Mouse (Mus musculus) spleen, embryonic (tissue): ENCODE results near the gene Zc3h18.

Experiments used
- CTCF ChIA-PET: fragments of 350-600 bp; sonication (Branson Sonifier 250); formaldehyde crosslinking; loops from one replicate; lab custom pipeline; 2022; lab: Charles Lee

The Zc3h18 gene

DNA sequence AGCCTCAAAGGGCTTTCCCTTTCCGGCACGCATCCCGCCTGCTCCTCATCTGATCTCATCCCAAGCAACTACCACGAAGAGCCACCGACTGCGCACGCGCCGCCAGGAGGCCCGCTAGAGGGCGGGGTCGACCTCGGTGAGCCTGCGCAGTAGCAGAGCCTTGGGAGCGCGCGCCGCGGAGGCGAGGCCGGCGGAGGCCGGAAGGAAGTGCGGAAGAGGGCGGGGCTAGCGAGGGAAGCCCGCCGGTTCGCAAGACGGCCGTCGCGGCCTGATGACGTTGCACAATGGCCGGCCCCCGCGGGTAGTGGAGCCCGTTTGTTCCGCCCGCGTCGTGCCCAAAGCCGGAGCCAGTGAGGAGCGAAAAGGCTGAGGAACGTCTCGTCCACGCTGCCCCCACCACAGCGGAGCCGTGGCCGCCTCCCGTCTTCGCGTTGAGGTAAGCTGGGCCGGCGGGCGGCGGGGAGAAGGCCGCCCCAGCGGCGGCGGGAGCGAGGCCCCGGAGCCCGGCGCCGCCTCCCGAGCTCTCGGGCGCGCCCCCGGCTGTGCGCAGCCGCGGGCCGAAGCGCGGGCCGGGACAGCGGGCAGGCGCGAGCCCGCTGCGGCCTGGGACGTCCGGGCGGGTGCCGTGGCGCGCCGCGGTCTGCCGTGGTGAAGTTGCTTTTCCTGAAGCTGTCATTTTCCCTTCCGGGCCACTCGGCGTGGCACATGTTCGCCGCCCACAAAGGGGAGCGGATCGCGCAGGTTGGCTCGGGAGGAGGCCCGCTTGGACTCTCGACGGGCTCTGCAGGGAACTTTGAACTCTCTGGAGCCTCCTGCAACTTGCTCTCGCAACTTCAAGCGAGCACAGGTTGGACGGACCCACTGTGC lies at the start of gene Zc3h18:
Gene Zc3h18 (plus strand): TSS at position 245 of the 867 bp plus-strand sequence.
- CTCF ChIA-PET, result interaction anchor here (0.6 to 0.7 kb wide), 3 partner anchors 16 to 451 kb away, joined by 3 to 11 read pairs (median 4); no protein-coding TSS in a partner anchor

DNA sequence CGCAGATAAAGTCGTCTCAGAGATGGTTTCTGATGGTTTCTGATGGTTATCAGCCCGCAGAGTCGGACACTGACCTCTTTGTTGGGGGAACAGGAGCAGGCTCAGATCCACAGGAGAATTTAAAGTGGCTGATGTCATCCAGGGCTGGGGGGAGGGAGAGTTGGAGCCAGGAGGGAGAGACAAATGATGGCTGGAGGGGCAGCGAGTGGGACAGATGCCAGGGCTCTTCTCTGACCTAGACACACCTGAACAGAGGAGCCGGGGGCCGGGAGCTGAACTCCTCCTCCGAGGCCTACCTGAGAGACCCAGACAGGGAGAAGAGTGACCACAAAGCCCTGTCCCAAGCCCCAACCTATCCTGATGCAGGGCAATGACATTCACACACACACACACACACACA lies 47.3 kb upstream of the Zc3h18 start:
- CTCF ChIA-PET, result no interaction called here

DNA sequence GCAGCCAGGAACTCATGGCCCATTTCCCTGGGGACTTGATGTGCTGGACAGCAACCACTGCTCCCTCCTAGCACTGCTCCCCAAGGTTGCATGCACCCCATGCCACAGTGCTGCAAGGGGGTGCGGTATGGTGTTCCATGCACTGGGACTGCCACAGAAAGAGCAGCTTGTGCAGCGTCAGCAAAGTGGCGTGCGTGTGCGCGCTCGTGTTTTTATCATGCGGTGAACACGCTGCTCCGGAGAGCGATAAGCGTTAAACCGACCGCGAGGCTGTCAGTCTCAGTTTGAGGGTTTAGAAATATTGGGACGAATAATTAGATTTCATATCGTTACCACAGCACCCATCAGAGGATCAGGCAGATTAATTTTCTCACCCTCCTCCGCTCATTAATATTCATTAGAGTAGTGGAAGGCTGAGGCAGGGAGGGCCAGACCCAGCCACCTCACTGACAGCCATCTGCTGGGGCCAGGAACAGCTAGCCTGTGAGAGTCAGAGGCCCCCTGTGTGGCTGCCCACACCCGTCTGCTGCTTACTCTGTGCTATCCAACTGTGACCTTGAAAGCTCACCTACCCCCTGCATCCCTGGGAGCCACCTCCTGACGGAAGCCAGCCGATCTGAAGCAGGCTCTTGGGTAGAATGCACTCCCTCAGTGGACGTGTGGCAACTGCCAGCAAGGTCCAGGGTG lies 46.7 kb upstream of the Zc3h18 start:
- CTCF ChIA-PET, result no interaction called here

DNA sequence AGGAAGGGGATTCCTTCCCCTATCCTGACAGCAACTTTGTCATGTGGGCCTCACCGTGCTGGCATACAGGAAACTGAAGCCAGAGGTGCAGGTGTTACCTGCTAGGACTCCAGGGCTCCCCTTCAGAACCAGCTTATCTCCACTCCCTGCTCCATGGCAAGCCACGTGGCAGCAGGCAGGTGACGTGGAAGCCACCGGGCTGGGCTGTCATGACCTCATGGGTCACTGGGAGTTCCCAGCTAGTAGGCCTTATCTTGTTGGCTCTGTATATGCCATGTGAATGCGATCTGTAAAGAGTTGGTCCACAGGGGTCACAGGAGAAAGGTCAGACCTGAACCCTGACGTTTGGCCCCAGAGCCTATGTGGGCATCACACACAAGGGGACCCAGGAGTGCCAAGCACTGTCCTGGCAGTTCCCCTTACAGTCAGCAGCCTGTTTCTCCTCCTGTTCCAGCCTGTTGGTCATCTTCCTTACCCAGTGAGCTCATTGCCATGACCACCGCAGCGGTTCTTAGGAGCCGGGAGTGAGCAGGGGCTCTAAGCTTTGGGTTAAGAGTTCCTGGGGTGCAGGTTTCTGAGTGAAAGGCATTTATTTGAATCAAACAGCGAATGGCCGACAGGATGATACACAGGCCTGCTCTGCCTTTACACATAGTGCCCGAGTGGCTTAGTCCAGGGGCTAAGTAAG lies 45.8 kb upstream of the Zc3h18 start:
- CTCF ChIA-PET, result interaction anchor here (1.2 to 4.4 kb wide), 2 partner anchors 57 to 66 kb away, joined by 3 to 28 read pairs; no protein-coding TSS in a partner anchor

DNA sequence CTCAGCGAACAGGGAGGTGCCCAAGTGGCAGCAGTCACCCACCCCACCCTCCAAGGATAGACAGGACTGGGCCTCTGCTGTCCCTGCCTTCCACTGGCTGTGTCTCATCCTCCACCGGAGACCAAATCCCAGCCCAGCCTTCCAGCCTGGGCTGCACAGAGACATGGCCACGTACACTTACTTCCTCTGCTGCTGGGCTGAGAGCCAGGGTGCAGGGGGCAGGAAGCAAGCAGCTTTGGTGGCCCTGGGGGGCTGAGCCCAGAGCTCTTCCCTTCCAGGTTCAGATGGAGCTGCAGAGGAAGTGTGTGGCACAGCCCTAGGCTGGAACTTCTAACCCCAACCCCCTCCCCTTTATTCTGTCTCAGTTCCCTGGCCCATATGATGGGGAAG lies 45.3 kb upstream of the Zc3h18 start:
- CTCF ChIA-PET, result interaction anchor here (1.2 to 4.4 kb wide), 2 partner anchors 57 to 66 kb away, joined by 3 to 28 read pairs; no protein-coding TSS in a partner anchor

DNA sequence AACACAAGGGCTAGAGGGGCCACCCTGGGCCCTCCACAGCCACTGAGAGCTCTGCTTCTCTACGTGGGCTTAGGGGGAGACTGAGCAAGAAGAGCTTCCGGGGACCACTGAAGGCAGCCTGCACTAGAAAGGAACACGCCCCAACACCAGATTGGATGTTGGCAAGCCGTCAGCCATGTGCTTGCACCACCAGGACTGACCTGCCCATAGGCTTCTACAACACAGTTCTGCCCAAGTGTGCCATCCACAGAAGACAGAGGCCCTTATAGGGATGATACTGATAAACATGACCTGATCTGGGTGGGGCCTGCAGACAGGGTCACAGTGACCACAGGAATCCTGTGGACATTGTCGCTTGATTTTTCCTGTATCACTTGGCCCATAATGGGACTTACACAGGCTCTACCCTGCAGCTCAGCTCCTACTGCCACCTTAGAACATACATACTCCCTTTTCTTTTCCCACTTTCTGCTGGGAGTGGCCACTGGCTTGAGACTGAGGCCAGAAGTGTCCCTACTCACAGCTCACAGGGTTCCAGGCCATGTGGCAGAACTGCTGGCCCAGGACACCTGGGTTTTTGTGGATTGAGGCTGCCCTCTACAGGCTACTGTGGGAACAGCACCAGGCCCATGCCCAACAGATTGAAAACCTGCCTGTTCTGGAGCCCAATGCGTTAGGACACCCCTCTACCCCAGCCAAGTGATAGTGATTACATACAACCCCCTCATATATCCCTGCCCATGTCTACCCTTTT lies 43.5 kb upstream of the Zc3h18 start:
- CTCF ChIA-PET, result interaction anchor here (0.6 to 4.4 kb wide), 2 partner anchors 59 to 1424 kb away, joined by 5 to 28 read pairs; no protein-coding TSS in a partner anchor

DNA sequence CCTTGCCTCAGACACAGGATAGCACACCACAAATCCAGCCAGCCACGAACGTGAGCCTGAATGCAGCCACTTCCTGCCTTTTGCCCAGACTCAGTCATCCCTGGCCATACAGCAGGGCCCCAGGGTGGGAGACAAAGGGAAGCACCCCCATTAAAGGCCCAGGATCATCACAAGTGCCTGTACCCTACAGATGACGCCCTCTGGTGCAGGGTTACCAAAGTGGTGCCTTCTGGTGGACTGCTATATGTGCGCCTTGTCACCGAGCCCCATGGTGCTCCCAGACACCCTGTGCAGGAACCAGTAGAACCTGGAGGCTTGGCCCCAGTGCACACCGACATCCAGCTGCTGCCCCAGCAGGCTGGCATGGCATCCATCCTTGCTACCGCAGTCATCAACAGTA lies 42.9 kb upstream of the Zc3h18 start:
- CTCF ChIA-PET, result interaction anchor here (0.6 to 4.4 kb wide), 2 partner anchors 60 to 1425 kb away, joined by 5 to 28 read pairs; no protein-coding TSS in a partner anchor

DNA sequence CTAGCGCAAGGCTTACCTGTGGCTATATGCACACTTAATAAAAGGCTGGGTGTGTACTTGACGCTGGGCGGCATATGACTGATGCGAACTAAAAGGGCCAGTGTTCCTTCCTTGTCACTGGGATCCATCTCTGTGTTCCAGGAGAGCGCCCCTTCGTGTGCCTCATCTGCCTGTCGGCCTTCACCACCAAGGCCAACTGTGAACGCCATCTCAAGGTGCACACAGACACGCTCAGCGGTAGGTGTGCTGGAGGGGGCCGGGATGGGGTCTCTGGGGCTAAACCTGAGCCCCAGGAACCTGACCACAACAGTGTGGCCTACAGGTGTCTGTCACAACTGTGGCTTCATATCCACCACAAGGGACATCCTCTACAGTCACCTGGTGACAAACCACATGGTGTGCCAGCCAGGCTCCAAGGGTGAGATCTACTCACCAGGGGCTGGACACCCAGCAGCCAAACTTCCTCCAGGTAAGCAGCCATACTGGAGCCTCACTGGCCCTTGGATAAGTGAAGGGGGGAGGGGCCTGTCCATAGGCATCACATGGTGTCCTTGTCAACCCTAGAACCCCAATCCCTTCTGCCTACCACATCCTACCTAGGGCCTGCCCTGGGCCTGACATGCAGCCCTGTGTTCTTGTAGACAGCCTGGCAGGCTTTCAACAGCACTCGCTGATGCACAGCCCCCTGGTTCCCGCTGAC lies 41.5 kb upstream of the Zc3h18 start:
- CTCF ChIA-PET, result interaction anchor here (4.4 kb wide), 1 partner anchor 61 kb away, joined by 28 read pairs; no protein-coding TSS in a partner anchor

DNA sequence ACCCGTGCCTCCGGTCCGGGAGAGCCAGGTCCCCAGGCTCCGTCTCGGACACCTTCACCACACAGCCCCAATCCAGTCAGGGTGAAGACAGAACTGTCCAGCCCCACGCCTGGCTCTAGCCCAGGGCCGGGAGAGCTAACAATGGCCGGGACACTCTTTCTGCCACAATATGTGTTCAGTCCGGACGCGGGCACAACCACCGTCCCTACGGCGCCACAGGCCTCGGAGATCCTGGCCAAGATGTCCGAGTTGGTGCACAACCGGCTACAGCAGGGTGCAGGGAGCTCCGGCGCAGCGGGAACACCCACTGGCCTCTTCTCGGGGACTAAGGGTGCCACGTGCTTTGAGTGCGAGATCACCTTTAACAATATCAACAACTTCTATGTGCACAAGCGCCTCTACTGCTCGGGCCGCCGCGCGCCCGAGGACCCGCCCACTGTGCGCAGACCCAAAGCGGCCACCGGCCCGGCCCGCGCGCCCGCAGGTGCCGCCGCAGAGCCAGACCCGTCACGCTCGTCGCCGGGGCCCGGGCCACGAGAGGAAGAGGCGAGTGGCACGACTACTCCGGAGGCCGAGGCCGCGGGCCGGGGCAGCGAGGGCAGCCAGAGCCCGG lies 40.7 kb upstream of the Zc3h18 start:
- CTCF ChIA-PET, result no interaction called here

DNA sequence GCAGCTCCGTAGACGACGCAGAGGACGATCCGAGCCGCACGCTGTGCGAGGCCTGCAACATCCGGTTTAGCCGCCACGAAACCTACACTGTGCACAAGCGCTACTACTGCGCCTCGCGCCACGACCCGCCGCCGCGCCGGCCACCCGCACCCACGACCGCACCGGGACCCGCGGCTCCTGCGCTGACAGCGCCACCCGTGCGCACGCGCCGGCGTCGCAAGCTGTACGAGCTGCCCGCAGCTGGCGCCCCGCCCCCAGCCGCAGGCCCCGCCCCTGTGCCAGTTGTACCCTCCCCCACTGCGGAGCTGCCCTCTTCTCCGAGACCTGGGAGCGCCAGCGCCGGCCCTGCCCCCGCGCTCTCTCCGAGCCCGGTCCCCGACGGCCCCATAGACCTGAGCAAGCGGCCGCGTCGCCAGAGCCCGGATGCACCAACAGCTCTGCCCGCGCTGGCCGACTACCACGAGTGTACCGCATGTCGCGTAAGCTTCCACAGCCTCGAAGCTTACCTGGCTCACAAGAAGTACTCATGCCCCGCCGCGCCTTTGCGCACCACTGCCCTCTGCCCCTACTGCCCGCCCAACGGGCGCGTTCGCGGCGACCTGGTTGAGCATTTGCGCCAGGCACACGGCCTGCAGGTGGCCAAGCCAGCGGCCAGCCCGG lies 40.0 kb upstream of the Zc3h18 start:
- CTCF ChIA-PET, result no interaction called here

DNA sequence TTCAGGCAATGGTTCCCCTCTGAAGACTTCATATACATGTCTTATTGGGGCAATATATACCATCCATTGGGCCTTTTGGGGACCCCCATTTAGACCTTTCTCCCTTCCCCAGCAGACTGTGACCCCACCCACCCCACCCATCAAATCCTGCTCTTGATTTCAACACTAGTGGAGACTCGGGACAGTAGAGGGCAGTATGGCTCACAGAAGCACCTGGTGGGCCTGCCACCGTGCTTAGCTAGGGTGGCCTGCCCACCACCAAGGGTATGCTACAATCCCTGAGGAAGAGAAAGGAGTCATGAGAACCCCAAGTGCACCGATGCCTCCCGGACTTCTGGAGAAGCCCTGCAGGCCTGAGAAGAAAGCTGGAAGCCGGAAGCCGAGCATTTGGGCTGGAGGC lies 37.6 kb upstream of the Zc3h18 start:
- CTCF ChIA-PET, result no interaction called here

DNA sequence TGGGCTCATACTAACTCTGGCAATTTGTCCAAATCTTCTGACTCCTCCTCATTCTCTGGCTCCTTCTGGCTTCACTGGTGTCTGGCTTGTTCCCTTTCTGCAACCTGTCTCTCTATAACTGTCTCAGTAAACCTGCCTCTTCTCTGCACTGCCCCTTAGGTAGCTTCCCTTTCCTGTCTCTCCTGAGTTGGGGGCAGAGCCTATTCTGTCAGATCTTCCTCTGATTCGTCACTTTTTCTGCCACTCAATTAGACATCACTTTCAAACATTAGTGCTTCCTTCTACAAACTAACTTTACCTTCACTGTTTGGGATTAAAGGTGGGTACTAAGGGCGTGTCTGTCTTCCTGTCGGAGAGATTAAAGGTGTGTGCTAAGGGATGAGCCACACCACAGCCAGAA lies 35.6 kb upstream of the Zc3h18 start:
- CTCF ChIA-PET, result no interaction called here

DNA sequence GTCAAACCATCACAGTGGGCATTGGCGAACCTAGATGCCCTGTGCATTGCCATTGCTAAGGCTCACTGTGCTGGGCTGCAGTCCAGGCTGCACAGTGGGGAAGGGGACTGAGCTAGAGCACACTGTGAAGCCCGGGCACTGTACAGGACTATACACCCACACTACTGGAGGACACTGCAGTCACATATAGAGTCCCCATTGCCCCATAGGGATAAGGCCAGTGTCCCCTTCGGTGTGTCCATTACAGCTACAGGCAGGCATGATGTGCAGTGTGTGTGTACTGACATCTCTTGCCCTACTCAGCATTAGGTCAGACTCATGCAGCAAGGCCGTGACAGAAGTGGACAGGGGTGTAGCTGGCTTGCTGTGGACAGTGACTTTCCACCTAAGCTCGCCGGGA lies 34.6 kb upstream of the Zc3h18 start:
- CTCF ChIA-PET, result no interaction called here

DNA sequence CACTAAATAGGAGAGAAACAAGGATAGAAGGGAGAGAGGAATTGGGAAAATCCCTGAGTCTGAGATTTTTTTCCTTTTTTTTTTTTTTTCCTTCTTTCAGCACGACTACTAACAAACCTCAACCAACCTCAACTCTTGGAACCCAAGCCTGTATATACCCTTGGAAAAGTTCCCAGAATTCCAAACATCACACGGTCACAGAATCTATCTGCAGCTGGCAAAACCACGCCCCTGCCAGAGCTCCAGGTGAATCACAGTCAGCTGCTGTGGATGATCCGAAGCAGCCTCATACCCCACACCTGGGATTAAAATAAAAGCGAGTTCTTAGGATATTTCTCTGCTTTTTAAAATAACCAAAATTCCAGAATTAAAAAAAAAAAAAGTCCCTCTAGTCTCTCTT lies 34.0 kb upstream of the Zc3h18 start:
- CTCF ChIA-PET, result no interaction called here

DNA sequence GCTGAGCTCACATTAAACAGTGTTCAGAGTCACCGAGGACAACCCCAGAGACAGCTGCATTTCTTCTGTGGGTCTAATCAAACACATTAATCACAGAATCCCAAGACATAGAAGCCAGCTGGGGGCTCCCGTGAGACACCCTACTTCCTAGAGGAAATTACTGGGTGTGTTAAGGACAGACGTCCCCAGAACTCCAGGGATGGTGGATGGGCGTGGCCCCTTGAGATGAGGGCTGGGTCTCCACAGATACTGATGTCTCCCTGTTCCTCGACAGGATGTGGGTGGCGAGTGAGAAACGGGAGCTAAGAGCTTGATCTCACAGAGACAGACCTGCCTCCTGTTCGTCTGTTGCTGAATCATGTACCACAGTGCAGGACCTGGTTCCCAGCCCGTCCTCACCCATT lies 33.6 kb upstream of the Zc3h18 start:
- CTCF ChIA-PET, result no interaction called here

DNA sequence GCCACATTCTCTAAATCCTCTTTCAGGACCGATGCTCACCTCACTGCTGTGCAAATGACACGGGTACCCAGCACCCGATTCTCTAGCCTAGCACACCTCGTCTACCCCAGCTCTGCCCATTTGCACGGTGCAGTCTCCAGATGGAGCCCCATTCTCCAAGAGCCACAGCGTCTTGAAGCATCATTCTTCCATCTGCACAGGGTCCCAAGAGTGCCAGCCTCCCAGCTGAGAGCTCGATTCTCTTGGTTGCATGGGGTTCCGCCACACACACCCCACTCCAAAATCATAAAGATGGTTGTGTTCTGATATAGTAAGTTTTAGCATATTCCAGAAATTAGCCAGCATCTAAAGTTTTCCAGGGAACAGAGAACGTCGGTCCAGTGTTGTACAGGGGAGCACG lies 33.1 kb upstream of the Zc3h18 start:
- CTCF ChIA-PET, result no interaction called here

DNA sequence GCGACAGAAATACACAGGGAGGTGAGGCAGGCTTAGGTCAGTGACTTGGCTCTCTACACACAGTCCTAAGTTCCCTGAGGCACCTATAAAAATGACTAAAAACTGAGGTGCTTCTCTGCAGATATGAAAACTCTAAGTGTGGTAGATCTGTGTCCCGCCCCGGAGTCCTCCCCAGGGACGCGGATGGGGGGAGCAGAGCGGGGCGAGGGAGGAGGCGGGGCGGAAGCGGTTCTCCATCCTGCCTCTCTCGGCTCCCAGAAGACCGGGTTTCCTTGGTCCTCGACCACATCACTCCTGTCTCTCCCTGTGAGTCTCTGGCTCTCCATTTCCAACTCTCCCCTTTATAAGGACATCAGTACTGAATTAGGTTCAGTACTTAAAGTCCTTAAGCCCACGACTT lies 32.7 kb upstream of the Zc3h18 start:
- CTCF ChIA-PET, result no interaction called here

DNA sequence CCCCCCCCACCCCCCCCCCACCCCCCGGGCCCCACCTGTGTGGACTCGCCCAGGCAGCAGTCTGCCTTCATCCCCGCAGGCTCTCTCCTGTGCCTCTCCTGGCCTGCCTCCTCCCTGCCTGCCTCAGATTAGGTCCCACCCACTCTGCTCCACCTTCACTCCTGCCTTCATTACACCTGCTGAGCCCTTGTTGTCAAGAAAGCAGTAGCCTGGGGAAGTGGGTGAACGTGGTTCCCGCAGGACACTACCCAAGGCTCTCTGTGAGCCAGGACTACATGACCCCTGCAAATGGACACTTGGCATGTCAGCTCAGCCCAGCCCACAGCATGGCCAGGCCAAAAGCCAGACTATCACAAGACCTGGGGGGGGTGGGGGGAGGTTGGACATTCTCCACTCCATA lies 32.2 kb upstream of the Zc3h18 start:
- CTCF ChIA-PET, result no interaction called here
